Mouse (Mus musculus): ENCODE results near the gene Furin. TPM values are rescaled to one million over a fixed set of nuclear protein-coding genes. Genes with fewer than 3 reads are reported as not detected.

The Furin gene
- polyA plus RNA-seq, 1 experiment: 56.4 TPM

GRCm38 (mm10) chr7:80339371-80339770 lies 65.9 kb downstream of the Furin start:
- 6% methylated on average over 17 of the region's 17 CpGs for WGBS
- peak; percentile 33 for DNase-seq
- Histone ChIP-seq H3K27me3 (ENCODE audit: control insufficient read depth, insufficient read depth, low read length) (no peaks in the 10 kb centered on the region), H3K4me3 (ENCODE audit: control insufficient read depth, insufficient read depth, low read length) (peak overlapping the region; percentile 76), H3K36me3 (ENCODE audit: control insufficient read depth, insufficient read depth, low read length) (peaks cover 23% of the 10 kb centered on the region), H3K4me1 (replicated peaks; ENCODE audit: control insufficient read depth, insufficient read depth, low read length) (peaks cover 19% of the 10 kb centered on the region), H3K27ac (ENCODE audit: control insufficient read depth, insufficient read depth, low read length) (peak overlapping the region; percentile 2; the same call in 1 of the 2 replicates)
- TF ChIP-seq CTCF (IDR thresholded peaks at IDR 0.05; ENCODE audit: borderline replicate concordance, control insufficient read depth, extremely low read depth, insufficient read depth, low read length, poor library complexity) (no peak), POLR2A (IDR thresholded peaks at IDR 0.05; ENCODE audit: control insufficient read depth, extremely low read depth, insufficient read depth, low read length, poor library complexity) (no peak)

Other genes with a start within 250 kb of the Furin start
- 37.4 and 44.1 TPM in 2 replicates for gene Sema4b, start 218.6 kb downstream of the Furin start, polyA plus RNA-seq (2012; rRNA removed)
- gene Cib1, start 172.6 kb downstream of the Furin start, polyA plus RNA-seq (2012; rRNA removed): 152 and 192 TPM in 2 replicates
- 5.3 and 5.4 TPM in 2 replicates for gene Gdpgp1, start 172.6 kb downstream of the Furin start, polyA plus RNA-seq (2012; rRNA removed)
- gene Ttll13, start 159.1 kb downstream of the Furin start, polyA plus RNA-seq (2012; rRNA removed): 0.54 and 0.62 TPM in 2 replicates
- 43.2 and 53.8 TPM in 2 replicates for gene Ngrn, start 144.2 kb downstream of the Furin start, polyA plus RNA-seq (2012; rRNA removed)
- gene Vps33b, start 135.8 kb downstream of the Furin start, polyA plus RNA-seq (2012; rRNA removed): 21.9 and 23.3 TPM in 2 replicates
- 80.6 and 84.4 TPM in 2 replicates for gene Prc1, start 111.0 kb downstream of the Furin start, polyA plus RNA-seq (2012; rRNA removed)
- gene Rccd1, start 81.0 kb downstream of the Furin start, polyA plus RNA-seq (2012; rRNA removed): 17.6 and 20.4 TPM in 2 replicates
- 97.7 and 105 TPM in 2 replicates for gene Unc45a, start 64.4 kb downstream of the Furin start, polyA plus RNA-seq (2012; rRNA removed)
- gene Hddc3, start 62.3 kb downstream of the Furin start, polyA plus RNA-seq (2012; rRNA removed): 22.9 and 24.9 TPM in 2 replicates
- gene Man2a2, start 34.1 kb downstream of the Furin start, polyA plus RNA-seq (2012; rRNA removed): 188 and 213 TPM in 2 replicates
- gene Fes, start 17.5 kb downstream of the Furin start, polyA plus RNA-seq (2012; rRNA removed): 21.6 and 27.3 TPM in 2 replicates
- 6.3 and 6.4 TPM in 2 replicates for gene Blm, start 129.7 kb upstream of the Furin start, polyA plus RNA-seq (2012; rRNA removed)